Mouse (Mus musculus): ENCODE measurements around the gene Grk6. TPM values are rescaled to one million over a fixed set of nuclear protein-coding genes. Genes with fewer than 3 reads are reported as not detected.

The Grk6 gene
- polyA plus RNA-seq, 1 experiment = 37.7 TPM

DNA sequence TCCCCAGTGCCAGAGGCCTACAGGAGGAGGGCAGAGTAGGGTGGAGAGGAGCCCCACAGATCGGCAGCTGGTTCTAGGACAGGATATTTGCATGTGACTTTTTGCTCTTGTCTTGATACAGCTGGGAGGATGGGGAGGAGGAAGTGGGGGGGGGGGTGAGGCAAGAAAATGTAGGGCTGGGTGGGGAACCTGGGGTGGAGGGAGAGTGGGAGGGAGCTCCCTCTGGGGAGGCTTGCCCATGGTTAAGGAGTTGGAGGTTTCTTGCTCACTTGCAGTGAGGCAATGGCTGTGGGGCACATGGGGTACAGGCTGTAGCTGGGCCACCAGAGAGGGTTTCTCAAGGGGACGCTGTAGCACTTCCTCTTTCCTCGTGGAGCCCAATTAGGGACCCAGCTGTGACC is 2.7 kb downstream of the Grk6 start:
- TF ChIP-seq CTCF (IDR thresholded peaks at IDR 0.05; ENCODE audit: borderline replicate concordance, insufficient read depth, low read length) = no peak
- no peak overlapping the region for H3K4me3 ChIP-seq (ENCODE audit: insufficient read depth, low read length)
- H3K27ac ChIP-seq (ENCODE audit: insufficient read depth, low read length) = no peak overlapping the region
- peaks cover 8% of the 10 kb centered on the region; the same call in 1 of the 2 replicates for H3K4me1 ChIP-seq (ENCODE audit: control insufficient read depth, insufficient read depth, low read length)

DNA sequence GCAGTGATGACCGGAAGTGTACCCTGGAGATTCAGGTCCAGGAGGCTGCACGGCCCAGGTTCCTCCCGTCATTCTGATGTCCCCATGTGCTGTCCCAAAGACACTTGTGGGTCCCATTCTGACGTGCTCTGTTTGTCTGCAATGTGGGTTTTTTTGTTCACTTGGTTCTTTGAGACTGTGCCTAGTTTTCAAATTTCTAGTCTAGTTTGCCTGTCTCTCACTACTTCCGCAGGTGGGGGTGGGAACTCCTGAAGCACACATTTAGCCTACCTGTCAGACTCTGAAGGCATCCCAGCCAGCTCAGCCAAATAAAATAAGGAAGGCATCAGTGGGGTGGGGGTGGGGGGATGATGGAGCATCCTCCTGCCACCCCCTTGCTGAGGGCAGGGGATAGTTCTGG is 3.3 kb downstream of the Grk6 start:
- TF ChIP-seq CTCF (IDR thresholded peaks at IDR 0.05; ENCODE audit: borderline replicate concordance, insufficient read depth, low read length) = no peak
- TF ChIP-seq POLR2A (IDR thresholded peaks at IDR 0.05; ENCODE audit: low read depth, low read length) = no peak
- Histone ChIP-seq H3K27ac (ENCODE audit: insufficient read depth, low read length) (no peak overlapping the region), H3K4me1 (ENCODE audit: control insufficient read depth, insufficient read depth, low read length) (peaks cover 8% of the 10 kb centered on the region; the same call in 1 of the 2 replicates), H3K4me3 (ENCODE audit: insufficient read depth, low read length) (no peak overlapping the region)

GRCm38 (mm10) chr13:55449205-55449604 is 4.3 kb downstream of the Grk6 start:
- Histone ChIP-seq H3K4me1 (ENCODE audit: control insufficient read depth, insufficient read depth, low read length) (peaks cover 5% of the 10 kb centered on the region; the same call in 1 of the 2 replicates), H3K27ac (ENCODE audit: insufficient read depth, low read length) (no peak overlapping the region), H3K4me3 (ENCODE audit: insufficient read depth, low read length) (no peak overlapping the region)
- TF ChIP-seq POLR2A (IDR thresholded peaks at IDR 0.05; ENCODE audit: low read depth, low read length) (no peak), CTCF (IDR thresholded peaks at IDR 0.05; ENCODE audit: borderline replicate concordance, insufficient read depth, low read length) (no peak)

GRCm38 (mm10) chr13:55449679-55450441 is 5.0 kb downstream of the Grk6 start:
- no peak overlapping the region for H3K4me3 ChIP-seq (ENCODE audit: insufficient read depth, low read length)
- TF ChIP-seq POLR2A (IDR thresholded peaks at IDR 0.05; ENCODE audit: low read depth, low read length) (no peak), CTCF (IDR thresholded peaks at IDR 0.05; ENCODE audit: borderline replicate concordance, insufficient read depth, low read length) (no peak)
- no peak overlapping the region for H3K27ac ChIP-seq (ENCODE audit: insufficient read depth, low read length)
- peaks cover 5% of the 10 kb centered on the region; the same call in 1 of the 2 replicates for H3K4me1 ChIP-seq (ENCODE audit: control insufficient read depth, insufficient read depth, low read length)

DNA sequence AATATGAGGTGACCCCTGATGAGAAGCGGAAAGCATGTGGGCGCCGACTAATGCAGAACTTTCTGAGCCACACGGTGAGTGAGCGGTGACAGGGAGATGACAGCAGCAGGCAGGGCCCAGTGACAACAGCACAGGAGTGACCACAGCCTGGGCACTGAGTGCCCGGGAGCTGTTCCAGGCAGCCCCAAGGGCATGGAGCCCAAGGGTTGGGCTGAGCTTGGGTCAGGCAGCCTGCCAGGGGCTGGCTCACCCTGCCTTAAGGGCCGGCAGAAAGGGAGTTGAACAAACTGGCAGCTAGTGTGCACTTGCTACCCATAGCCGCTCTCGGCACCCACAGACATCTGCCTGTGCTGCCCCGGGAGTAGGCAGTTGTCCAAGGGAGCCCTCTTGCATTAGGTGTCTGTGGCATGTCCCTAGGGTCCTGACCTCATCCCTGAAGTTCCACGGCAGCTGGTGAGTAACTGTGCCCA is 5.7 kb downstream of the Grk6 start:
- TF ChIP-seq CTCF (IDR thresholded peaks at IDR 0.05; ENCODE audit: borderline replicate concordance, insufficient read depth, low read length) = no peak
- no peak for TF ChIP-seq POLR2A (IDR thresholded peaks at IDR 0.05; ENCODE audit: low read depth, low read length)

DNA sequence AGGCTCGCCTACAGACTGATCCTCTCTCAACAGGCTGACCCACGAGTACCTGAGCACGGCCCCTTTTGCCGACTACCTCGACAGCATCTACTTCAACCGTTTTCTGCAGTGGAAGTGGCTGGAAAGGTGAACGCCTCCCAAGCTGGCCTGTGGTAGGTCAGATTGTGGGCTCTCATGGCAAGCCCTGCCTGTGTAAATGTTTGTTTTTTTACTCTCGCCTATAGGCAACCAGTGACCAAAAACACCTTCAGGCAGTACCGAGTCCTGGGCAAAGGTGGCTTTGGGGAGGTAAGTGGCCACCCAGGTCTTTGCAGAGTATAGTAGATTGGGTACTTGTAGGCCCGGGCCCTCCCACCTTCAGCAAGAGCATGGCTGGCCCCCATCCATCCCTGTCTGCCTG is 6.4 kb downstream of the Grk6 start:
- no peak for TF ChIP-seq CTCF (IDR thresholded peaks at IDR 0.05; ENCODE audit: borderline replicate concordance, insufficient read depth, low read length)
- TF ChIP-seq POLR2A (IDR thresholded peaks at IDR 0.05; ENCODE audit: low read depth, low read length) = no peak
- Histone ChIP-seq H3K4me1 (ENCODE audit: control insufficient read depth, insufficient read depth, low read length) (peaks cover 5% of the 10 kb centered on the region; the same call in 1 of the 2 replicates), H3K4me3 (ENCODE audit: insufficient read depth, low read length) (no peak overlapping the region), H3K27ac (ENCODE audit: insufficient read depth, low read length) (no peak overlapping the region)

More for the DNA sequence above, 5.7 kb downstream of the Grk6 start:
- H3K4me3 ChIP-seq (ENCODE audit: insufficient read depth, low read length) = no peak overlapping the region
- peaks cover 5% of the 10 kb centered on the region; the same call in 1 of the 2 replicates for H3K4me1 ChIP-seq (ENCODE audit: control insufficient read depth, insufficient read depth, low read length)
- no peak overlapping the region for H3K27ac ChIP-seq (ENCODE audit: insufficient read depth, low read length)

- no peak overlapping the region for H3K27ac ChIP-seq (ENCODE audit: insufficient read depth, low read length)
- no peak for TF ChIP-seq CTCF (IDR thresholded peaks at IDR 0.05; ENCODE audit: borderline replicate concordance, insufficient read depth, low read length)
- TF ChIP-seq POLR2A (IDR thresholded peaks at IDR 0.05; ENCODE audit: low read depth, low read length) = no peak
- H3K4me1 ChIP-seq (ENCODE audit: control insufficient read depth, insufficient read depth, low read length) = no peaks in the 10 kb centered on the region; the same call in 1 of the 2 replicates
- no peak overlapping the region for H3K4me3 ChIP-seq (ENCODE audit: insufficient read depth, low read length)
Observed at GRCm38 (mm10) chr13:55451785-55452549, 7.1 kb downstream of the Grk6 start.

DNA sequence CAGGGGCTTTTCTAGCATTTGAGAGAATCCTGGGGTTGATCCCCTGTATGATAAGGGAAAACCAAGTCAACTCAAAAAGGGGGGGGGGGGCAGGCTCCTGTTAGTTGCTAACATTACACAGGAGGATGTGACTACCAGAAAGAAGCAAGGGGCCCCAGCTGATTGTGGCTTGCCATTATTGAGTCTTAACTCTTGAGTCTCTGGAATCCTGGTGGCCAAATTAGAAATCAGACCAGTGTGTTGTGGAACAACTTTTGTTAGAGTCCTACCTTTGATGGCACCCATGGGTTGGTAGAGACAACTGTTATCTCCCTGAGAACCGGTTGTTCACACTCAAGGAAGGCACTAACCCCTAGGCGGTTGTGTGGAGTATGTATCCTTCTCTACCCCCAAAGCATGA is 18.1 kb downstream of the Grk6 start:
- Histone ChIP-seq H3K4me1 (ENCODE audit: control insufficient read depth, insufficient read depth, low read length) (0 out of 2 replicates have a peak, but pooled peaks cover 10% of the 10 kb centered on the region), H3K27ac (ENCODE audit: insufficient read depth, low read length) (no peak overlapping the region), H3K4me3 (ENCODE audit: insufficient read depth, low read length) (no peak overlapping the region)
- TF ChIP-seq CTCF (IDR thresholded peaks at IDR 0.05; ENCODE audit: borderline replicate concordance, insufficient read depth, low read length) = no peak
- TF ChIP-seq POLR2A (IDR thresholded peaks at IDR 0.05; ENCODE audit: low read depth, low read length) = no peak

- 0 out of 2 replicates have a peak, but pooled peaks cover 10% of the 10 kb centered on the region for H3K4me1 ChIP-seq (ENCODE audit: control insufficient read depth, insufficient read depth, low read length)
- H3K4me3 ChIP-seq (ENCODE audit: insufficient read depth, low read length) = peak overlapping the region; percentile 68; the same call in 1 of the 2 replicates
- no peak for TF ChIP-seq CTCF (IDR thresholded peaks at IDR 0.05; ENCODE audit: borderline replicate concordance, insufficient read depth, low read length)
- no peak for TF ChIP-seq POLR2A (IDR thresholded peaks at IDR 0.05; ENCODE audit: low read depth, low read length)
- no peak overlapping the region for H3K27ac ChIP-seq (ENCODE audit: insufficient read depth, low read length)
Observed at GRCm38 (mm10) chr13:55463399-55464026, 18.6 kb downstream of the Grk6 start.

Data from embryonic fibroblast, embryonic 13.5 days (primary cell).